Mouse (Mus musculus) megakaryocyte, embryonic 14.5 days (primary cell): ENCODE measurements at regions not wholly inside any gene's neighbourhood (a gene's known extent, or its start where the extent isn't known, plus 50 kb on each side); places are given as distances from the start of the nearest gene placed in this dataset.

Experiments used
- FLI1 ChIP-seq: IDR thresholded peaks from 2 replicates; pipeline ENCODE4 v1.6.1; 2012; ENCODE audit warnings: low read length, inconsistent platforms, mixed read lengths
- GATA1 ChIP-seq: IDR thresholded peaks from 3 replicates; pipeline ENCODE4 v1.6.1; 2012; ENCODE audit warnings: mixed read lengths, low read length, inconsistent platforms, borderline replicate concordance

- TF ChIP-seq FLI1 (no peak), GATA1 (no peak)
These were observed 239.5 kb upstream of the Usp25 start for GRCm38 (mm10) chr16:76774032-76774431.
